Mouse (Mus musculus) fibroblast of lung, adult 2 months (primary cell): ENCODE data around the gene Glycam1.
"Not testable (repeated sequence)": the region's sequence is repeated elsewhere in the genome, so short reads cannot be mapped to it uniquely, and the experiment has no call there.

ENCODE experiments used
- DNase-seq: peaks from one replicate; pipeline ENCODE4 v3.0.0-alpha.2; 2011; ENCODE audit warnings: low read depth

Glycam1 gene

DNA sequence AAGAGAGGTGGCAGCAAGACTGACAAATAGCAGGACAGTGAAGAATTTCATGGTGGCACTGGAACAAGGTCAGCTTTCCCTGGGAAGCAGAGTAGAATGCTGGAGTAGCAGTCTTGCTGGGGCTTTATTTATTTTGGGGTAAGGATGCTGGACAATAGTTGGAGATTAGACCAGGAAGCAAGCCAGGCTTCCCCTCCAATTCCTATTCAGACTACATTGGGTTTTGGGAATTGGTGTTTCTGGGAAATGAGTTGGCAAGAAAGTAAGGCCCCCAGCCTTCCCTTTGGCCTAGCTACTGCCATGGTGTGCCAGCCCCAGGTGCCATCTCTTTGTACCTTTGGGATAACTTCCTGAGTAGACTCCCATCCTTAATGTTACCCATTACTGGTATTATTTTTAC is at the start of gene Glycam1:
Gene Glycam1 (minus strand): TSS at position 101 of the 400 bp plus-strand sequence.
- no peak for DNase-seq

GRCm38 (mm10) chr15:103604481-103604880 is 39.6 kb upstream of the Glycam1 start:
- no peak for DNase-seq

- no peak for DNase-seq
These were observed 25.9 kb upstream of the Glycam1 start for GRCm38 (mm10) chr15:103590779-103591178.

DNA sequence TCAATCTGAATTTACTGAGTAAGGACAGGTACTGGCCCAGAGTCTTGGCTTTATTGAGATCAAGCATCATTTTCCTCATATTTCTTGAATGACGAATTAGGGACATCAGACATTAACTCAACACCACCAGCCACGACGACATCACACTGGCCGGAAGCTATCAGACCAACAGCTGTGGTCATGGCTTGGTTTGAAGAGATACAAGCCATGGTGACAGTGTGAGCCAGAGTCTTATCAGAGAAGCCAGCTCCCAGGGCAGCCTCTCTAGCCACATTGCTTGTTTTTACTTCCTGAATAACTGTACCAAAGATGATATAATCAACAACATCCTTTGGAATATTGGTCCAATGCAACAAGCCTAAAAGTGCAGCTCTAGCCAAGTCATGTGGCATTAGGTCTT is 22.9 kb upstream of the Glycam1 start:
- not testable (repeated sequence) for DNase-seq

DNA sequence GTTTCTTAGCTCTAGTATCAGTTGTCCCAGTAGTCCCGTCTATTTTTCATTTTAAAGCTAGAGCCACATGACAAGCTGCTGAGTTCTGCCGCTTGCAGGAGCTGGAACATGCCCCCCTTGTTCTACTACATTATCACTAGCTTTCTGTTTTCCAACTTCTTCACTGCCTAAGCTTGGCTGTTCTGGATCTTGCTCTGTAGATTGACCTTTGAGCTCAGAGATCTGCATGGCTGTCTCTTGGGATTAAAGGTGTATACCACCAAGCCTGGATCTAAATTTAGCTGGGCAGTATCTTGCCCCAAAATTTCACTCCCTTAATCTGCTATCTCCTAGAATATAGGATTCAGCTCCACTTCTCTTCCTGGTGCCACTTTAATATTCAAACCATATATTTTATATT is 21.0 kb upstream of the Glycam1 start:
- DNase-seq = no peak

- DNase-seq = peak; percentile 35
These were observed 12.7 kb downstream of the Glycam1 start for GRCm38 (mm10) chr15:103552096-103552690.

DNA sequence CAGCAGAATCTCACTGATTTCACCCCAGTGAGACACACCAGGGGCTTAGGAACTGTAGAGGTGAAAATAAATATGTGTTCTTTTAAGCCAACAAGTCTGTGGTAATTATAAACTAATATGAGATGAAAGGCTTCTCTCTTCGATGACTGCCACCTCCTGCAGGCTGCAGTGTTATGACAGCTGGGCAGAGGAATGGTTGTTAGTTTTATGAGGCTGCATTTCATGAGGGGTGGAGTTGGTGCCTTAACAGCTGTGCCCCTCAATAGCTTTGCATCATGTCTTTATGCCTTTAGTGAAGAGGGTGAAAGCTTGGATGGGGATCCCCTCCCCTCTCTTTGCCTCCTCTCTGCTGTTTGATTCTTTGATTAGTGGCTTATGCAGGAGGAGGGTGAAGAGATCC is 13.8 kb downstream of the Glycam1 start:
- no peak for DNase-seq

DNA sequence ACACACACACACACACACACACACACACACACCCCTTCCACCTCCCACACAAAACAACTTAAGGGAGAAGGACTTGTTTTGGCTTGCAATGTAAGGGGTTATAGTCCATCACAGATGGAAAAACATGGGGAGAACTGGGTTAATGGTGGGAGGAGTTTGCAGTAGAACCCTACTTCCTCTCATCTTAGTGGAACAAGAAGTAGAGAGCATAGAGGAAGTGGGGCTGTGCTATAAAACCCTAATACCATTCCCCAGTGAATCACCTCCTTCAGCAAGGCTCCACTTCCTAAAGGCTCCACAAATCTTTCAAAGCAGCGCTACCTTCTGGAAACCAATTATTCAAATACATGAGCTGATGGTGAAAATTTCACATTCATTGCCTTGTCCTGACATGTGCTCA is 15.4 kb downstream of the Glycam1 start:
- DNase-seq = no peak

GRCm38 (mm10) chr15:103547983-103548382 is 16.9 kb downstream of the Glycam1 start:
- no peak for DNase-seq

GRCm38 (mm10) chr15:103542526-103542925 is 22.4 kb downstream of the Glycam1 start:
- DNase-seq = no peak

- no peak for DNase-seq
These were observed 24.2 kb downstream of the Glycam1 start for GRCm38 (mm10) chr15:103540646-103541045.

- DNase-seq = no peak
These were observed 25.6 kb downstream of the Glycam1 start for GRCm38 (mm10) chr15:103539259-103539658.

DNA sequence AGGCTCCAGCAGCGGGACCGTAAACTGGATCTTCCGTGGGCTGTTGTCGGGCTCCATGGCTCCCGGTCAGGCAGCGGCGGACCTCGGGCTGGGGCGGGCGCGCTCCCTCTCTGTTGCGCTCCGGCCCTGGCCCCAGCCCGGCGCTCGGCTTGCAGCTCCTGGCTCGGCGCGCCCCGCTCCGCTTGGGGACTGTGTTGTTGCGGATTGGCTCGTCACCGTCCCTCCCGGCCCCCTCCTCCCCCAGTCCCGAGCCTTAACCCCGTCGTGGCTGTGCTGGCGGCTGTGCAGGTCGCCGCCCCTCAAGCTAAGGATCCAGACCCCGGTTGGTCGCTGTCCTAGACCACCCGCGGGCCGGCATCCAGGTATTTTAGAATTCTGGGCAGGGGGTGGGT is 27.1 kb downstream of the Glycam1 start, which contains the start of gene Ppp1r1a:
Gene Ppp1r1a (minus strand): TSS at position 182 of the 392 bp plus-strand sequence.
- no peak for DNase-seq

GRCm38 (mm10) chr15:103537011-103537821 is 27.7 kb downstream of the Glycam1 start:
- DNase-seq = no peak

DNA sequence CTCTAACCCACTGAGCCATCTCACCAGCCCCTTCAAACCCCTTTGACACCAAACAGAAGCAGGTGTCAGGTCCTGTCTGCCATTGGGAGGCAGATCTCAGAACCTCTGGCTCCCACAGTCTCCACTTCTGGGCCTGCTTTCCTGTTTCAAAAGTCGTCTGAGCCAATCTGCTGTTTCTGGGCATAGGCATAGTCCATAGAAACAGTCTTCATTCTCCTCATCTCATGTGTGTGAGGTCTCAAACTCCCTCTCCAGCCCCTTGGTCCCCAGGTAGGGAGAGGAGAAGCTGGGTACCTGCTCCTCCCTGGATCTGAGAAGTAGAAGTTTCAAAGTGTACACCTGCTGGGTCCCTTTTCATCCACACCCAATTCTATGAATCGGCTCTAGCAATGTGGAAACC is 28.4 kb downstream of the Glycam1 start:
- DNase-seq = no peak

DNA sequence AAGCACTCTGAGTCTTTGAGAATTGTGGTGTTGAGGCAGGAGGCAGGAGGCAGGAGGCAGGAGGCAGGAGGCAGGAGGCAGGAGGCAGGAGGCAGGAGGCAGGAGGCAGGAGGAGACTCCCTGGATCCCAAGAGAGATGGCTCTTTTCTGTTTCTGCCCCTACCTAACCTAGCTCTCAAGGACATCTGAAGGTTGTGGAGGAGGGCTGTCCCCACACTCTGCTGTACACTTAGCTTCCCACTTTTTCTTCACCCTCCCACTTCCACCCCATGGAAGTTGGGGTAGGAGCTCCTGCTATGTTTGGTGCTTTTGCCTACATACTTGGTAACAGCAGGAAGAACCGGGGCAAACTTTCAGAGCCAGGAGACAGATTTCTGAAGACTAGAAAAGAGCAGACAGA is 29.1 kb downstream of the Glycam1 start:
- no peak for DNase-seq

DNA sequence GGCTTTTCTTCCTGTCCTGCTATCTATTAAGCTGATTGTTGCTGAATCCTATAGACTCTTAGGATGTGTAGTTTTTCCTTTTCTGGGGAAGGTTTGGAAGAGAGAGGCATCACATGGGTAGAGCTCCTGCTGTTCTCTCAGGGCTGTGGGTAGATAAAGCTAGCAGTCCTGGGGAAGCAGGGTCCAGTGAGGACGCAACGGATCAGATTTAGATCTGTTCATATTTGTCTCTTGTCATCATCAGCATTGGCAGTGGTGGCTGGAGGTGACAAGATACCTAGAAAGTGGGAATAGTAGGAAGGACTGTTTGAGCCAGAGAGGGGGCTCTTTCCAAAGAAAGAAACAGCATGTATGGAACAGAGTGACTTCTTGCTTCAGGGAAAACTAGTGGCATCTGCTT is 29.9 kb downstream of the Glycam1 start:
- DNase-seq = no peak

DNA sequence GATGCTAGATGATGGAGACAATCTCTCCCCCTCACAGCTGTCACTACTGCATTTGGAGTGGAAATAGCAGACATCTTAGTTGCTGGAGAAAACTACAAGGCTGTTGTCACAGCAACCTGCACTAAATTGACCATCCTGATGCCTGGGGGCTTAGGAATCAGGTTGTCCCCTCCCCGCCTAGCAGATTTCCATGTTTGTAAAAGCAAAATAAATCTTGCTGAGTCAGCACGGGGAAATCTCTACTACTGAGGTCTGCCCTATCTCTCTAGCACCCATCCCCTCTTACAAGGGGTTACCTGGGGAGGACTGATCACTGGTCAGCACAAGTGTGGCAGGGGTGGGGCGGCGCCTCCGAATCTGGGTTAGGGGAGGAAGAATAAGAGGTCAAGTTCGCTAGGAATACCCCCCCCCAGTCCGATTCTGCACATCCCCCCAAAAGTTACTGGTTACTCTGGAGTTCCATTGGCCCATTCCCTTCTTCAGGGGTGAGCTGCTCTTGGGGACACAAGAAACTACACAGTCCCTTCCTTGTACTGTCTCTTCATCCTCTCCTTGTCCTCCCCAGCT is 30.7 kb downstream of the Glycam1 start:
- no peak for DNase-seq

DNA sequence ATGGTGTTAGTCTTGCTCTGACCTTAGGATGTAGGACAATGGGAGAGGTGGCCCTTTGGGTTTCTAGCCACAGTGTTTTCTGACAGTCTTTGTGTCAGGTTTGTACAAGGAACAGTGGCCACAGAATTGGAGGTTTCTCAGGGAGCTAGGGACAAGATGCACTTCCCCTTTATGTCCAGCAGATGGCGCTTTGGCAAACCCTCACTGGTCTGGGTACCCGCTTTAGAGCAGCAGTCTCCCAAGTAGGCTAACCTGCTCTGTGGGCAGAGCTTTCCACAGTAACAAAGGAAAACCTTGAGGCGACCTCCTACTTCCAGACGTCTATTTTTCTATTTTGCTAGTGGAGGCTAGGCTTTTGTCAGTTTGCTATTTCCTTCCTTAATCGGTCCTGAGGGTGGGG is 34.5 kb downstream of the Glycam1 start:
- DNase-seq = no peak

GRCm38 (mm10) chr15:103523156-103523555 is 41.7 kb downstream of the Glycam1 start:
- DNase-seq = no peak

GRCm38 (mm10) chr15:103522458-103523099 is 42.3 kb downstream of the Glycam1 start:
- DNase-seq = no peak
